Mouse (Mus musculus) olfactory bulb, adult 2 months (tissue): ENCODE results near the gene Chst15.

Experiments used
- CTCF ChIP-seq: fragments of 200-500 bp; IDR thresholded peaks from 2 replicates; pipeline ENCODE4 v1.5.1; 2012; ENCODE audit warnings: low read depth, mild to moderate bottlenecking, low read length, moderate library complexity; ENCODE audit not compliant: insufficient read depth
- POLR2A ChIP-seq: fragments of 200-500 bp; IDR thresholded peaks from 2 replicates; pipeline ENCODE4 v1.6.1; 2012; ENCODE audit warnings: mild to moderate bottlenecking, low read depth, low read length, moderate library complexity; ENCODE audit not compliant: insufficient read depth

DNA sequence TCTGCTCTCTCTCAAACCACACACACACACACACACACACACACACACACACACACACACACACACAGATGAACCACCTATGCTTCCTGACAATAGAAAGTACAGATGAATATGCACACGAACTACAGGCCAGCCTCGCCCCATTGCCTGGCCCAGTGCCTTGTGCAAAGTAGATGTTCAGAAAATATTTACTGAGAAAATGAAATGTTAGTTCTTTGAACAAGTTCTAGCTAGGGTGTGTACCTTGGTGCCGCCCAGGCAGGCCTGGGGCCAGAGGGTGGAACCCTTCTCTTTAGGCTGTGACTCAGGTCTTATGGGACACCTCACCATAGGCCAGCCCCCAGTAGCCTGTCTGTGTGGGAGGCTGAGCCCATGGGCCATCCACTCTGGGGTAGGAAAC lies 85.6 kb downstream of the Chst15 start:
- no peak for TF ChIP-seq CTCF
- TF ChIP-seq POLR2A: no peak
